Mouse (Mus musculus) heart, postnatal 0 days (tissue): ENCODE results near the gene Nr6a1.

Source experiments
- CTCF ChIP-seq: IDR thresholded peaks from 2 replicates; pipeline ENCODE4 v1.5.1; 2016; ENCODE audit warnings: antibody characterized with exemption, control low read depth, low read depth
- EP300 ChIP-seq: IDR thresholded peaks from 2 replicates; pipeline ENCODE4 v1.6.1; 2016; ENCODE audit warnings: antibody characterized with exemption, low read depth

- TF ChIP-seq CTCF, result no peak
- TF ChIP-seq EP300, result no peak
These were observed 187.6 kb downstream of the Nr6a1 start for GRCm38 (mm10) chr2:38739847-38740246.
